Mouse (Mus musculus) bone marrow, adult 2 months (tissue): ENCODE data around the gene Cdh1. TPM values are rescaled to one million over a fixed set of nuclear protein-coding genes. Genes with fewer than 3 reads are reported as not detected.

ENCODE experiments used
- H3K27ac ChIP-seq: fragments of 200-500 bp; 2 replicates; pipeline ENCODE4 v1.5.1; 2012; ENCODE audit warnings: low read depth, mild to moderate bottlenecking, control low read depth, inconsistent platforms, low read length; ENCODE audit not compliant: control insufficient read depth, poor library complexity, insufficient read depth
- H3K4me1 ChIP-seq: fragments of 200-500 bp; 2 replicates; pipeline ENCODE4 v1.6.1; 2011; ENCODE audit warnings: low read length; ENCODE audit not compliant: control insufficient read depth, insufficient read depth
- H3K4me3 ChIP-seq: fragments of 200-500 bp; replicated peaks from 2 replicates; pipeline ENCODE3; 2011; ENCODE audit warnings: mild to moderate bottlenecking, low read depth, low read length, control low read depth; ENCODE audit not compliant: control insufficient read depth
- CTCF ChIP-seq: fragments of 200-500 bp; IDR thresholded peaks from 2 replicates; pipeline ENCODE4 v1.5.1; 2011; ENCODE audit warnings: low read length, control low read depth; ENCODE audit not compliant: control insufficient read depth, insufficient read depth
- POLR2A ChIP-seq: fragments of 200-500 bp; IDR thresholded peaks from 2 replicates; pipeline ENCODE4 v1.6.1; 2011; ENCODE audit warnings: low read depth, mild to moderate bottlenecking, control low read depth, low read length, borderline replicate concordance; ENCODE audit not compliant: control insufficient read depth
- WGBS: fragments of 180-500 bp; shearing (Covaris S2); methylation state at CpG from one replicate; pipeline ENCODE4 v1.1.7; 2018; 5-methylcytosine and 5-hydroxymethylcytosine counted together
- polyA plus RNA-seq: library from polyadenylated mRNA; stranded (reverse); fragments of >200 nt; gene quantifications from 2 replicates; pipeline ENCODE4 v1.2.4, GENCODE M21; 2011; ENCODE audit warnings: low replicate concordance; ENCODE audit not compliant: missing spikeins, insufficient read depth, insufficient read length

The Cdh1 gene
- polyA plus RNA-seq, 1 experiment: 6.8 TPM

DNA sequence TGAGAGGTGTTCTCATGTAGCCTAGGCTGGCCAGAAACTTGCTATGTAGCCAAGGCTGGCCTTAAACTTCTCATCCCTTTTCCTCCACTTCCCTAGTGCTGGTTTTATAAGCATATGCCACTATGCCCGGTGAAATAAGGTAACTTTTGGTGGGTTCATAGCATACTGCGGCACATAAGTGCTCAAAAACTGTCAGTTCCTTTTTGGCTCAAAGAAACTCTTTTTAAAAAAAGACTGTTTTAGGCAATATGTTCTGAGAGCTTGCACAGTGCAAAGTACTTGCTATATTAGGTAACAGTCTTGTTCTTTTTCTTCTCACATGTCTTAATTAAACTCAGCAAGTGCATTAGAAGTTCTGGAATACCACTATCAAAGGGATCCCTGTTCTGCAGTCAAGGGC, 106.9 kb downstream of the Cdh1 start:
- Histone ChIP-seq H3K4me3 (no peak overlapping the region), H3K27ac (no peak overlapping the region), H3K4me1 (no peaks in the 10 kb centered on the region; the same call in none of the 2 replicates)
- no peak for TF ChIP-seq POLR2A
- TF ChIP-seq CTCF: no peak
- 49% methylated on average over 2 of the region's 2 CpGs for WGBS

DNA sequence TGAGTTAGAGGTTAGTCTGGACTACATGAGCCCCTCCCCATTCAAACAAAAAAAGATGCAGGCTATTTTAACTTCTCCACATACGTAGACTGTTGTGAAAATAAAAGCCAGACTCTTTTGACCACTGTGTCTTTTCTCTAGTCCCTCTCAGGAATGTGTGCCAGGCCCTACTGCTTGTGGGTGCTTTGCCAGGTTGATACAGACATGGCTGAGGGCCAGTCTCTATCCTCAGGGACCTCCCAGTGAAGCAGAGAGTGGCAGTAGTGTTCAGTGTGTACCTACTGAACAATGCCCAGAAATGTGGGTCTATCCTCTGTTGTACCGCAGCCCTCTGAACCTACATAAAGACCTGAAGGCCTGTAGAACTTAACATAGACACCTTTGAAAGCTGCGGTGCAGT, 109.3 kb downstream of the Cdh1 start:
- H3K27ac ChIP-seq: peak overlapping the region; percentile 53; the same call in 1 of the 2 replicates
- H3K4me3 ChIP-seq: no peak overlapping the region
- 70% methylated on average over 3 of the region's 3 CpGs for WGBS
- H3K4me1 ChIP-seq: no peaks in the 10 kb centered on the region; the same call in none of the 2 replicates
- no peak for TF ChIP-seq CTCF

DNA sequence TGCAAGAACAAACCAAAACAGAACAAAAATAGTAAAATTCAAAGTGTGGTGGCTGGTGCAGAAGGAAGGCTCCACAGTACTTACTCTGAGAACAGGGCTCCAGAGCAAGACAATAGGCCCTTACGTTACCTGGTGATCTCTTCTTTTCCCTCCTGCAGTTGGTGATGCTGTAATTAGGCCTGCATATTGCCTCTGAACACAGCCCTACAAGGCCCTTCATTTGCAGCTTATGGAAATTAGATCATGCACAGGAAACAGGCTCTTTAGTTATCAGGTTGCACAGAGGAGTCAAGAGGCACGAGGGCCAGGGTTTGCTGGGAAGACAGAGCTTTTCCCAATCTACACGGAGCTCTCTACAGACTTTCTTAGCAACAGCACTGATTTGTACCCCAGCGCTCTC, 111.1 kb downstream of the Cdh1 start:
- 73% methylated on average over 4 of the region's 4 CpGs for WGBS
- Histone ChIP-seq H3K27ac (no peak overlapping the region), H3K4me3 (no peak overlapping the region), H3K4me1 (no peaks in the 10 kb centered on the region; the same call in none of the 2 replicates)
- TF ChIP-seq POLR2A: no peak

DNA sequence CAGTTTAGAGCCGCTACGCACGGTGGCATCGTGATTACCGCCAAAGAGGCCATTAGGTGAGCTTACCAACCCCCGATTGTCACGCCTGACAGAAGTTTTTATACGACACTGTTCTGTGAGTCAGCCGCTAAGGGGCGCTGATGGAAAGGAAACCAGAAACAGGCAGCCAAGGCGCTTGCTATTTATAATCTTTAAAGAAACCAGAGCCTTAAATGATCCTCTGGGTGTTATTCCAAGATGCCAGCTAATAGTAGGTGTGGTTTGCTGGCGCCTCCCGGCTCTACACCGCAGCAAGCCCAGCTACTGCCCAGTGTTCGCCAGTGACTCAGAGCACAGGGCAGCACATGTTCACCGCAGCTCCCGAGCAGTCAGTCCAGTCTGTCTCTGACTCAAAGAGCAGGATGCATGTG, 114.9 kb downstream of the Cdh1 start:
- no peak overlapping the region for H3K27ac ChIP-seq
- H3K4me1 ChIP-seq: no peaks in the 10 kb centered on the region
- peak; percentile 54 for TF ChIP-seq CTCF
- TF ChIP-seq POLR2A: no peak
- 20% methylated on average over 17 of the region's 17 CpGs for WGBS
- H3K4me3 ChIP-seq: peak overlapping the region; percentile 10

Other genes starting within 250 kb of the Cdh1 start
- gene Zfp90, start 188.0 kb upstream of the Cdh1 start, polyA plus RNA-seq: 3.3 and 10.6 TPM in 2 replicates
- gene 6030452D12Rik, start 102.8 kb upstream of the Cdh1 start, polyA plus RNA-seq: not detected in 2 replicates
- gene Cdh3, start 92.5 kb upstream of the Cdh1 start, polyA plus RNA-seq: not detected in 2 replicates
- 52.1 and 98.4 TPM in 2 replicates for gene Gm10073, start 29.9 kb upstream of the Cdh1 start, polyA plus RNA-seq
- 1.7 and 3.2 TPM in 2 replicates for gene Tango6, start 79.7 kb downstream of the Cdh1 start, polyA plus RNA-seq